Mouse (Mus musculus): Measurements from ENCODE around the gene Chd9. TPM values are rescaled to one million over a fixed set of nuclear protein-coding genes. Genes with fewer than 3 reads are reported as not detected.
A peak's percentile ranks its signal among the peaks of the same experiment; 100 is the strongest.

Gene Chd9
- polyA plus RNA-seq (2015; fragmentation: Nextera tagmentation; extraction: Ambion mirVana): 10.8 and 11.9 TPM in 2 replicates

DNA sequence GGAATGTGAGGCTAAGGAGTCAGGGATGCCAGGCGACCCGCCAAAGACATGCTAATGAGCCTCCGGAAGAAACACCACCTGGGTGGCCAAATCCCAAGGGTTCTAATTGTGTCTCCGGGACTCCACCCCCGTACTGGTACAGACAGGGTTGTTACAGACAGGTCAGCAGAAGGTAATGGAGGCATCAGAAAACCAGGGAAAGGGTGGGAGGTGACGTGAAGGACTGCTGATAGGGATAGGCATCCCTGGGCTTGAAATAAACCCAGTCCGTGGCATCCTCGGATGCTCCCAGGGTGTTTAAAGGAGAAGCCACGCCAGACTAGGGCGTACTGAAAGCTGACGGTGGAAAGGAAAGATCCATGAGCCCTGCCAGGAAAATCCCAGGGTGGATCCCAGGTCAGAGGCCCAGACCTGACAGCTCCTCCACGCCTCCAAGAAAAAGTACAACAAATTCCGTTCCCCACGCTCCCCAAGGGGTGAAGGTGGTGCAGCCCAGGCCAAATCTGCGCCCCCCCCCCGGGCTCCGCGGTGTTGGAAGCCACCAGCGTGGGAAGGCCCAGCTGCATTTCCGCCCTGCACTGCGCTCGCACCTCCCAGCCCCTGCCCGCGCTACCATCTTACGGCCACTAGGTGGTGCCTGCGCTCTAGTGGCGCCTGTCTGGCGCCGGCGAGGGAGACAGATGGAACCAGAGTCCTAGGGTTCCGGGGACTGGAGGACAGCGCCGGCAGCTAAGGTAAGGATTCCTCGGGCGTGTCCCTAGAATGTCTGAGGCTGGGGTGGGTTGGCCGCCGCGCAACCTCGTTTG is at the start of gene Chd9:
Gene Chd9 (plus strand): TSS at position 172 of the 806 bp plus-strand sequence.
- Histone ChIP-seq H3K4me2 (peak within 1 kb of the TSS; percentile 77), H3K27ac (no peak within 1 kb of the TSS), H3K27me3 (no peaks in the 10 kb centered on the region), H3K36me3 (no peaks in the 10 kb centered on the region), H3K4me1 (replicated peaks) (peaks cover 23% of the 10 kb centered on the region), H3K4me3 (replicated peaks) (peak within 1 kb of the TSS; percentile 53), H3K9ac (peak within 1 kb of the TSS; percentile 66), H3K9me3 (replicated peaks) (no peaks in the 10 kb centered on the region)
- DNase-seq (peak; percentile 81), ATAC-seq (ENCODE audit: low read depth) (peak; percentile 87)
- WGBS (ENCODE audit: insufficient replicate concordance): 8% methylated on average over 39 of the region's 39 CpGs

- WGBS (ENCODE audit: insufficient replicate concordance): 79% methylated on average over 1 of the region's 1 CpGs
- Histone ChIP-seq H3K9ac (no peak overlapping the region), H3K4me1 (replicated peaks) (peaks cover 6% of the 10 kb centered on the region; the same call in 1 of the 2 replicates), H3K27ac (no peak overlapping the region), H3K4me2 (no peak overlapping the region), H3K27me3 (no peaks in the 10 kb centered on the region), H3K36me3 (no peaks in the 10 kb centered on the region), H3K9me3 (replicated peaks) (no peaks in the 10 kb centered on the region), H3K4me3 (replicated peaks) (no peak overlapping the region)
- ATAC-seq (ENCODE audit: low read depth) (no peak), DNase-seq (no peak)
These were observed 36.5 kb upstream of the Chd9 start for GRCm38 (mm10) chr8:90791616-90792015.

GRCm38 (mm10) chr8:90793710-90794109 is 34.4 kb upstream of the Chd9 start:
- H3K4me3 ChIP-seq (replicated peaks): no peak overlapping the region
- no peak overlapping the region for H3K4me2 ChIP-seq
- ATAC-seq (ENCODE audit: low read depth) (no peak), DNase-seq (peak; percentile 5)
- 6% methylated on average over 3 of the region's 3 CpGs for WGBS (ENCODE audit: insufficient replicate concordance)
- H3K9me3 ChIP-seq (replicated peaks): no peaks in the 10 kb centered on the region
- H3K36me3 ChIP-seq: no peaks in the 10 kb centered on the region
- H3K27me3 ChIP-seq: no peaks in the 10 kb centered on the region
- peaks cover 6% of the 10 kb centered on the region; the same call in 1 of the 2 replicates for H3K4me1 ChIP-seq (replicated peaks)
- no peak overlapping the region for H3K9ac ChIP-seq
- H3K27ac ChIP-seq: no peak overlapping the region

DNA sequence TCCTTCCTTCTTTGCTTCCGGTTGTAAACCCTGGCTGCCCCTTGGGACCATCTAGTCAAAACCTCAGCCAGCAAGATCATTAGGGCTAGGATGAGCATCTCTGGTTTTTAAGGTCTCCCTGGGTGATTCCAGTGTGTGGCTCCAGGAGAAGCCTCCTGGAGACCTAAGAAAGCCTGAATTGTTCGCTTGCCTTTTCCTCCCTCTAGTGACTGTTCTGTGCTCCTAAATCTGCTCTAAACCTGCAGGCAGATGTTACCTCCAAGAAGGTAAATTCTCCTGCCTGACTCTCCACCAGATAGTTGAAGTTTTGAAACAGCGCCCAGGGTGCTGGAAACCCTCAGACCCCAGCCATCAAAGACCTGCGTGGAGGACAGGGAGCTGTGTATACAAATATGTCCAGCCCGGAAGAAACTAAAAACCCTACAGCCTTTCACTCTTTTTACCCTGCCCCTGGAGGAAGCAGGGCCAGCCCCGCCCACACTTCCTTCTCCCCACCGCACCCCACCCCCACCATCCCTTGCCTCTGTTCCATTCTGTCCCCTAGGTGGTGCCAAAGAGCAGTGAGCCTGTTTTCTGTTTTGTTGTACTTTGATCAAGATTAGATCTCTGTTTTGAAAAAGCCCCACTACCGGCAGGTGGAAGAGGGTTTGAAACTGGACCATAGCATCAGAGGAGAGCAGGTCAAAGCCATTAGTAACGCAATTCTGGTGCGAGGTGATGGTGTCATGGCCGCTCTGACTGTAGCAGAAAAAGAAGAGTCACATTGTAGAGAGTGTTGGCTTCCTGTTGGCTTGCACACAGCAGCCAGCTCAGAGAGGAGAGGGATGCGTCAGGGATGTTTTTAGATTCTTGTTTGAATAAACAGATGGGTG is 32.9 kb upstream of the Chd9 start:
- no peaks in the 10 kb centered on the region for H3K9me3 ChIP-seq (replicated peaks)
- WGBS (ENCODE audit: insufficient replicate concordance): 4% methylated on average over 12 of the region's 12 CpGs
- peak; percentile 8 for DNase-seq

DNA sequence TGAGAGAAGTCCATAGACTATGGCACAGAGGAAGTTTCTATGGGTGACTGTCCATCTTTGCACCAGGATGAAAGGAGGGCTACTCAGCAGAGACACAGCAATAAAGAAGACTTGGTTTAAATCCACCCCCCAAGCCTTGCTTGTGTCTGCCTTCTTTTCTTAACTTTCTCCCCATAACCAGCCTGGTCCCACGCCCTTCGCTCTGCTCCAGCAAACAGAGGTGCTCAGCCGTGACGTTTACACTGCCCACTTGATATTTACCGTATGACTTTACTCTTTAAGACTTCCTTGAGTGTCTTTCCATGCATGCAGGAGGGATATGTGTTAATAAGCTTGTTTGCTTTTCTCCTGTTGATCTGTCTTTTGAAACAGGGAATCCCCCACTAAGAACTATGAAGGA is 28.7 kb upstream of the Chd9 start:
- peaks cover 6% of the 10 kb centered on the region; the same call in 1 of the 2 replicates for H3K4me1 ChIP-seq (replicated peaks)
- H3K4me3 ChIP-seq (replicated peaks): no peak overlapping the region

More for the DNA sequence above, 32.9 kb upstream of the Chd9 start:
- Histone ChIP-seq H3K27me3 (no peaks in the 10 kb centered on the region), H3K4me2 (peak overlapping the region; percentile 50), H3K4me3 (replicated peaks) (peak overlapping the region; percentile 26; the same call in 1 of the 2 replicates), H3K27ac (no peak overlapping the region), H3K9ac (no peak overlapping the region), H3K4me1 (replicated peaks) (peaks cover 6% of the 10 kb centered on the region; the same call in 1 of the 2 replicates), H3K36me3 (no peaks in the 10 kb centered on the region)
- ATAC-seq (ENCODE audit: low read depth): peak; percentile 62

DNA sequence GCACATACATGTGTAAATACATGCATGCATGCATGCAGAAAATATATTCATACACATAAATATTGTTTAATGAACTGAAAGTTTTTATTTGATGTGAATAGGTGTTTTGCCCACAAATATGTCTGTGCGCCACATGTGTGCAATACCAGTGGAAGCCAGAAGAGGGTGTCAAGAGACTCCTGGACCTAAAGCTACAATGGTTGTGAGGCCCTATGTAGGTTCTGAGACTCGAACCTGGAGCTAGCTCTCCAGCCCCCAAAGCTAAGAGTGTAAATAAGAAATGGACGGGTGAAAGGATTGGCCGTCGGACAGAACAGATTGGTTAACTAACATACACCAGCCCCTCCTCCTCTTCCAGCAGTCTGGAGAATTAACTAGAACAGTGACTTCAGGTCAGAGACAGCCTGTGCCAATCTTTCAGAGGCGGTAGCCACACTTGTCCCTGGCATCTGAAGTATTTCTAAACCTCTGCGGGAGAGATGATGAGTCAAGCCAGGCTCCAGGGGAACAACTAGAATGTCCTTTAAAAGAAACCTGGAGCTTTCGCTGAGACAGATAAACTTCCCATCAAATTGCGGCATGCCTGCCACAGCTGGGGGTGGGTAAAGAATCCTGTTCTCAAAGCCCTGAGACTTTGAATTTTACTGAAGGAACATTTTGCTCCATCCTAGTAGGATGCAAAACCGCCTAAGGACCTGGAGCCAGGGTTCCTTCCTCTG is 14.4 kb upstream of the Chd9 start:
- 74% methylated on average over 10 of the region's 10 CpGs for WGBS (ENCODE audit: insufficient replicate concordance)
- Histone ChIP-seq H3K4me1 (replicated peaks) (no peaks in the 10 kb centered on the region), H3K4me2 (no peak overlapping the region), H3K4me3 (replicated peaks) (no peak overlapping the region), H3K36me3 (no peaks in the 10 kb centered on the region), H3K27ac (no peak overlapping the region), H3K9ac (no peak overlapping the region), H3K27me3 (no peaks in the 10 kb centered on the region), H3K9me3 (replicated peaks) (no peaks in the 10 kb centered on the region)
- DNase-seq (no peak), ATAC-seq (ENCODE audit: low read depth) (no peak)

More for the DNA sequence above, 28.7 kb upstream of the Chd9 start:
- DNase-seq (no peak), ATAC-seq (ENCODE audit: low read depth) (no peak)
- Histone ChIP-seq H3K9ac (no peak overlapping the region), H3K27ac (no peak overlapping the region), H3K9me3 (replicated peaks) (no peaks in the 10 kb centered on the region), H3K36me3 (no peaks in the 10 kb centered on the region), H3K27me3 (no peaks in the 10 kb centered on the region), H3K4me2 (no peak overlapping the region)
- WGBS (ENCODE audit: insufficient replicate concordance): 81% methylated on average over 5 of the region's 5 CpGs

- no peaks in the 10 kb centered on the region; the same call in 1 of the 2 replicates for H3K4me1 ChIP-seq (replicated peaks)
- H3K4me3 ChIP-seq (replicated peaks): no peak overlapping the region
- no peaks in the 10 kb centered on the region for H3K27me3 ChIP-seq
- WGBS (ENCODE audit: insufficient replicate concordance): 74% methylated on average over 23 of the region's 23 CpGs
- no peak overlapping the region for H3K4me2 ChIP-seq
- no peak for ATAC-seq (ENCODE audit: low read depth)
- H3K9me3 ChIP-seq (replicated peaks): no peaks in the 10 kb centered on the region
- no peaks in the 10 kb centered on the region for H3K36me3 ChIP-seq
- no peak overlapping the region for H3K27ac ChIP-seq
- no peak overlapping the region for H3K9ac ChIP-seq
- no peak for DNase-seq
These were observed 11.9 kb upstream of the Chd9 start for GRCm38 (mm10) chr8:90816061-90816882.

DNA sequence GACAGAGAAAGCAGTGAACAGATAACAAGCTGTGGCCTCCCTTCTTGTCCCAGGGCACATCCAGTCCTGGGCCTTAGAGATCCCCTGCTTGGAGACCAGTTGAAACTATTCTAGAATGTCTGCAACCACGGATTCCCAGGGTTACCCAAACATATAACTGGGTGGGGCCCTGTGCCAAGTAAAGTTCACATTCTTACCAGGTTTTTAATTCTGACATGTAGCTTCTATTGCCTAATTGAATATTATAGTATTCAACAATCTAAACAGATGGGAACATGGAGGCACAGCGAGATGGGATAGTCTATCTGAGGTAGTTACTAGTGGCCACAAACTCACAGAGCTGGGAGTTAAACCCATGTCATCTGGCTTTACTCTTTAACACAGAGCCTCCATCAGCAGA is 10.9 kb upstream of the Chd9 start, which contains the start of gene Gm19935:
Gene Gm19935 (minus strand): TSS at position 101 of the 400 bp plus-strand sequence.
- H3K27me3 ChIP-seq: no peaks in the 10 kb centered on the region
- no peaks in the 10 kb centered on the region for H3K9me3 ChIP-seq (replicated peaks)
- peaks cover under 1% of the 10 kb centered on the region; the same call in 1 of the 2 replicates for H3K4me1 ChIP-seq (replicated peaks)
- no peak within 1 kb of the TSS for H3K4me2 ChIP-seq
- no peak within 1 kb of the TSS for H3K4me3 ChIP-seq (replicated peaks)
- H3K27ac ChIP-seq: no peak within 1 kb of the TSS
- no peak within 1 kb of the TSS for H3K9ac ChIP-seq
- DNase-seq (no peak), ATAC-seq (ENCODE audit: low read depth) (no peak)
- WGBS (ENCODE audit: insufficient replicate concordance): 66% methylated on average over 2 of the region's 2 CpGs
- H3K36me3 ChIP-seq: no peaks in the 10 kb centered on the region

DNA sequence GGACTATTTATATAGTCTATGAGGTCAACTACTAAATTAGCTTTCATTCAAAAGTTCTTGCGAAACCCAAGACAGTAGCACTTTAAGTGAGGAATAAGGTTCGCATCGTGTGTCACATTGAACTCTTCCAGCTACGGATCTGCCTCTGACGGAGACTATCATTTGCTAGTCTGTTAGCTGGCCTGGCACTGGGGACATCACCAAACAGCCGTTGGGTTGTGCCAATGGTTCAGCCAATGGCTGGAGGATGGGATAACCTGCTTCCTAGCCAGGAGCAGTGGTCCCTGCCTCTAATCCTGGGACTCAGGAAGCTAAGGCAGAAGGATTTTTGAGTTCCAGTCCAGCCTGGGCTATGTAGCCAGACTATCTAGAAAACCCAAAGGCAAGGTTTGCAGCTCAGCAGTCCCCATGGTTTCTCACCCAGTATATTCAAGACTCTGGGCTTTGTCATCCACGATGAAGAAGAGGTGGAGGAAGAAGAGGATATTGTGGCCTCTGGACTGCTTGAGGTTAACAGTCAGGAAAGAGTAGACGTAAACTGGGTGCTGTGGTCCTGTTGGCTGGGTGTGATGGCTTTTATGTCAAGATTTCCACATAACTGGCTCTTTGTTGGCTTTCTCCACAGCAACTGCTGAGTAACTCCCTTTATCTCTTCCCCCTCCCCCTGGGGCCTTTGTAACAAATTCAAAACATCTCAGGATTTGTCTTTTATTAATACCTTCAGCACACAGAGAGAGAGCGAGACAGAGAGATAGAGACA is 8.4 kb upstream of the Chd9 start:
- H3K27ac ChIP-seq: no peak overlapping the region
- no peaks in the 10 kb centered on the region for H3K36me3 ChIP-seq
- H3K9me3 ChIP-seq (replicated peaks): no peaks in the 10 kb centered on the region
- H3K4me2 ChIP-seq: no peak overlapping the region
- no peak overlapping the region for H3K4me3 ChIP-seq (replicated peaks)
- ATAC-seq (ENCODE audit: low read depth) (no peak), DNase-seq (no peak)
- H3K9ac ChIP-seq: no peak overlapping the region
- H3K4me1 ChIP-seq (replicated peaks): peaks cover 3% of the 10 kb centered on the region; the same call in 1 of the 2 replicates
- no peaks in the 10 kb centered on the region for H3K27me3 ChIP-seq
- 61% methylated on average over 9 of the region's 9 CpGs for WGBS (ENCODE audit: insufficient replicate concordance)

DNA sequence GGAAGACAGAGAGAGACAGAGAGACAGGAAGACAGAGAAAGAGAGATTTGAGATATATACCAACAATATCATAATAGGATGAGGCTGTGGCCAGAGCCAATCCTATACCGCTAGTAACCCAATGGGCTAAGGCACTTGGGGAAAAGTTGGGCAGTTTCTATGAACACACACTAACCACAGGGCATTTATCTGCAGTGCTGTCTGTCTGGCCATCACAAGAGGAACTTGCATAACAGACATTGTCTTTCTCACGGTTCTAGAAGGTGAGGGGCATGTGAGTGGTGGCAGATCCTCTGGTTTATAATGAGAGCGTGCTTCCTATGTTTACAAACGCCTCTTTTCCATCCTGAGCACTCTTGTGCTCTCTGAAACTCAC is 7.8 kb upstream of the Chd9 start:
- no peaks in the 10 kb centered on the region for H3K9me3 ChIP-seq (replicated peaks)
- H3K4me1 ChIP-seq (replicated peaks): peaks cover 3% of the 10 kb centered on the region; the same call in 1 of the 2 replicates
- no peak overlapping the region for H3K27ac ChIP-seq
- no peak for DNase-seq
- H3K27me3 ChIP-seq: no peaks in the 10 kb centered on the region
- no peak overlapping the region for H3K9ac ChIP-seq
- H3K4me2 ChIP-seq: no peak overlapping the region
- WGBS (ENCODE audit: insufficient replicate concordance): 28% methylated on average over 4 of the region's 4 CpGs
- no peak overlapping the region for H3K4me3 ChIP-seq (replicated peaks)
- H3K36me3 ChIP-seq: no peaks in the 10 kb centered on the region
- ATAC-seq (ENCODE audit: low read depth): no peak
